Mouse (Mus musculus) small intestine, adult 2 months (tissue): Measurements from ENCODE around the gene Usp3.

Source experiments
- CTCF ChIP-seq: fragments of 200-500 bp; IDR thresholded peaks from 2 replicates; pipeline ENCODE4 v1.5.1; 2012; ENCODE audit warnings: low read depth, mild to moderate bottlenecking, control low read depth, inconsistent platforms, low read length, moderate library complexity, mixed read lengths; ENCODE audit not compliant: insufficient replicate concordance, insufficient read length; ENCODE audit errors: extremely low read depth
- POLR2A ChIP-seq: fragments of 200-500 bp; IDR thresholded peaks from 2 replicates; pipeline ENCODE4 v1.6.1; 2012; ENCODE audit warnings: low read depth, mild to moderate bottlenecking, control low read depth, inconsistent platforms, low read length, moderate library complexity

GRCm38 (mm10) chr9:66597076-66597475 lies 4.1 kb upstream of the Usp3 start:
- TF ChIP-seq CTCF (no peak), POLR2A (no peak)
